Mouse (Mus musculus) MEL (cell line): ENCODE measurements around the gene Ttc30a1. TPM values are rescaled to one million over a fixed set of nuclear protein-coding genes. Genes with fewer than 3 reads are reported as not detected.

Source experiments
- DNase-seq: peaks from one replicate; pipeline ENCODE4 v3.0.0; 2011; ENCODE audit warnings: low read depth, low spot score
- H3K27ac ChIP-seq: 2 replicates; pipeline ENCODE4 v1.5.1; 2012; ENCODE audit warnings: low read depth, mild to moderate bottlenecking, control low read depth, low read length, moderate library complexity; ENCODE audit not compliant: control insufficient read depth
- H3K27me3 ChIP-seq, 2 experiments: fragments of 150-350 bp in 1 of 2; sonication (generic) in 1 of 2; 2 replicates each; pipeline ENCODE4 v1.6.1; 2012; ENCODE audit warnings: low read length in 2 of 2, mild to moderate bottlenecking in 2 of 2, improper control_type of control experiment in 1 of 2, moderate library complexity in 1 of 2; ENCODE audit not compliant: insufficient read depth in 2 of 2, control insufficient read depth in 1 of 2
- H3K36me3 ChIP-seq, 2 experiments: 2 replicates each; pipeline ENCODE4 v1.6.1; 2012 to 2014; ENCODE audit warnings: low read length in 2 of 2, improper control_type of control experiment in 1 of 2, inconsistent platforms in 1 of 2, mild to moderate bottlenecking in 1 of 2; ENCODE audit not compliant: insufficient read depth in 2 of 2, control insufficient read depth in 1 of 2
- H3K4me1 ChIP-seq, 2 experiments: fragments of 150-350 bp in 1 of 2; sonication (generic) in 1 of 2; 2 replicates each; pipeline ENCODE4 v1.6.1; 2012; ENCODE audit warnings: low read length in 2 of 2, improper control_type of control experiment in 1 of 2, mild to moderate bottlenecking in 1 of 2; ENCODE audit not compliant: insufficient read depth in 2 of 2, control insufficient read depth in 1 of 2
- H3K4me3 ChIP-seq, 2 experiments: fragments of 150-350 bp in 1 of 2; sonication (generic) in 1 of 2; 2 replicates each; pipeline ENCODE4 v1.5.1; 2012; ENCODE audit warnings: low read depth in 2 of 2, low read length in 2 of 2, mild to moderate bottlenecking in 2 of 2, moderate library complexity in 2 of 2, control low read depth in 1 of 2, improper control_type of control experiment in 1 of 2; ENCODE audit not compliant: control insufficient read depth in 1 of 2, insufficient read depth in 1 of 2
- H3K79me2 ChIP-seq: 2 replicates; pipeline ENCODE4 v1.6.1; 2012; ENCODE audit warnings: mild to moderate bottlenecking, low read length, moderate library complexity; ENCODE audit not compliant: control insufficient read depth, poor library complexity, insufficient read depth
- H3K9ac ChIP-seq: 2 replicates; pipeline ENCODE4 v1.6.1; 2012; ENCODE audit warnings: low read depth, mild to moderate bottlenecking, control low read depth, low read length, moderate library complexity; ENCODE audit not compliant: control insufficient read depth, poor library complexity, severe bottlenecking
- H3K9me3 ChIP-seq: fragments of 150-350 bp; sonication (generic); replicated peaks from 2 replicates; pipeline ENCODE4 v1.6.1; 2012; ENCODE audit warnings: mild to moderate bottlenecking, low read length, improper control_type of control experiment, moderate library complexity; ENCODE audit not compliant: insufficient read depth
- BHLHE40 ChIP-seq: IDR thresholded peaks from 2 replicates; pipeline ENCODE4 v1.6.1; 2012; ENCODE audit warnings: low read depth, mild to moderate bottlenecking, inconsistent platforms, low read length, improper control_type of control experiment, borderline replicate concordance
- CHD2 ChIP-seq: IDR thresholded peaks from 2 replicates; pipeline ENCODE4 v1.6.1; 2011; ENCODE audit warnings: low read length, improper control_type of control experiment
- CTCF ChIP-seq, 3 experiments: IDR thresholded peaks in 2 of 3; conservative IDR thresholded peaks in 1 of 3; 2 replicates each; pipeline ENCODE4 v1.5.1; 2011 to 2012; ENCODE audit warnings: low read length in 3 of 3, low read depth in 2 of 3, mild to moderate bottlenecking in 2 of 3, improper control_type of control experiment in 1 of 3, inconsistent platforms in 1 of 3, mixed read lengths in 1 of 3, moderate library complexity in 1 of 3; ENCODE audit not compliant: control insufficient read depth in 1 of 3, insufficient read depth in 1 of 3, poor library complexity in 1 of 3, severe bottlenecking in 1 of 3
- ELF1 ChIP-seq: IDR thresholded peaks from 2 replicates; pipeline ENCODE4 v1.6.1; 2014; ENCODE audit warnings: low read depth, mild to moderate bottlenecking, inconsistent platforms, low read length, improper control_type of control experiment, moderate library complexity
- EP300 ChIP-seq, 2 experiments: IDR thresholded peaks; 2 replicates each; pipeline ENCODE4 v1.6.1; 2011; ENCODE audit warnings: improper control_type of control experiment in 2 of 2, low read length in 2 of 2, low read depth in 1 of 2, mild to moderate bottlenecking in 1 of 2
- HCFC1 ChIP-seq: IDR thresholded peaks from 2 replicates; pipeline ENCODE4 v1.6.1; 2012; ENCODE audit warnings: low read depth, mild to moderate bottlenecking, inconsistent platforms, low read length, improper control_type of control experiment, moderate library complexity
- MAFK ChIP-seq: IDR thresholded peaks from 2 replicates; pipeline ENCODE4 v1.6.1; 2011; ENCODE audit warnings: low read depth, mild to moderate bottlenecking, low read length, improper control_type of control experiment, borderline replicate concordance
- MAZ ChIP-seq: IDR thresholded peaks from 2 replicates; pipeline ENCODE4 v1.6.1; 2012; ENCODE audit warnings: low read depth, mild to moderate bottlenecking, inconsistent platforms, low read length, improper control_type of control experiment
- MXI1 ChIP-seq: IDR thresholded peaks from 2 replicates; pipeline ENCODE4 v1.6.1; 2011; ENCODE audit warnings: mild to moderate bottlenecking, low read depth, low read length, improper control_type of control experiment
- NRF1 ChIP-seq: IDR thresholded peaks from 2 replicates; pipeline ENCODE4 v1.6.1; 2014; ENCODE audit warnings: low read depth, mild to moderate bottlenecking, inconsistent platforms, low read length, improper control_type of control experiment, moderate library complexity; ENCODE audit not compliant: poor library complexity, insufficient read depth, severe bottlenecking
- POLR2AphosphoS2 ChIP-seq: IDR thresholded peaks from 2 replicates; pipeline ENCODE4 v1.6.1; 2011; ENCODE audit warnings: low read length, improper control_type of control experiment
- RAD21 ChIP-seq: IDR thresholded peaks from 2 replicates; pipeline ENCODE4 v1.6.1; 2011; ENCODE audit warnings: mild to moderate bottlenecking, low read depth, low read length, improper control_type of control experiment
- RCOR1 ChIP-seq: IDR thresholded peaks from 2 replicates; pipeline ENCODE4 v1.6.1; 2012; ENCODE audit warnings: low read depth, mild to moderate bottlenecking, inconsistent platforms, low read length, improper control_type of control experiment
- TAL1 ChIP-seq: IDR thresholded peaks from 2 replicates; pipeline ENCODE4 v1.6.1; 2012; ENCODE audit warnings: mild to moderate bottlenecking, inconsistent platforms, low read length, moderate library complexity, mixed read lengths
- TBP ChIP-seq: IDR thresholded peaks from 2 replicates; pipeline ENCODE4 v1.8.0; 2011; ENCODE audit warnings: low read depth, low read length, improper control_type of control experiment
- TCF12 ChIP-seq: IDR thresholded peaks from 2 replicates; pipeline ENCODE4 v1.6.1; 2014; ENCODE audit warnings: low read depth, mild to moderate bottlenecking, inconsistent platforms, low read length, improper control_type of control experiment, moderate library complexity
- USF1 ChIP-seq: IDR thresholded peaks from 2 replicates; pipeline ENCODE4 v1.6.1; 2014; ENCODE audit warnings: low read depth, mild to moderate bottlenecking, inconsistent platforms, low read length, improper control_type of control experiment, moderate library complexity
- ZNF384 ChIP-seq: IDR thresholded peaks from 2 replicates; pipeline ENCODE4 v1.6.1; 2012; ENCODE audit warnings: low read depth, mild to moderate bottlenecking, inconsistent platforms, low read length, improper control_type of control experiment
- polyA plus RNA-seq, 2 experiments: library from polyadenylated mRNA; stranded (reverse) in 1 of 2; unstranded in 1 of 2; fragments of >175 nt in 1 of 2; fragments of >200 nt in 1 of 2; gene quantifications; 2 replicates each; pipeline versions ENCODE4 v1.2.1 to v1.2.4; 2012; ENCODE audit warnings: low replicate concordance in 2 of 2, low read depth in 1 of 2; ENCODE audit not compliant: insufficient read length in 2 of 2, insufficient read depth in 1 of 2, missing spikeins in 1 of 2
- total RNA-seq: library from RNA; depleted of rRNA; stranded (reverse); fragments of 300-350 nt; gene quantifications from 2 replicates; pipeline ENCODE4 v1.2.3, GENCODE M21; 2012

The Ttc30a1 gene
- total and polyA plus RNA-seq, 3 experiments, result not detected

- Histone ChIP-seq H3K27ac (no peak overlapping the region), H3K27me3 (peaks cover 0 to 2% of the 10 kb centered on the region in 2 experiments; a peak in 3 of 4 replicates), H3K4me3 (no peak overlapping the region), H3K4me1 (no peaks in the 10 kb centered on the region), H3K9me3 (no peaks in the 10 kb centered on the region), H3K79me2 (no peaks in the 10 kb centered on the region), H3K36me3 (no peaks in the 10 kb centered on the region), H3K9ac (no peak overlapping the region)
- TF ChIP-seq NRF1 (no peak), USF1 (no peak), MXI1 (no peak), MAFK (no peak), EP300 (IDR thresholded peaks at IDR 0.05; ENCODE audit: low read depth in 1 of 2, low read length in 2 of 2) (no peak), TCF12 (no peak), TAL1 (no peak), RCOR1 (no peak)
- no peak for DNase-seq
Measured at GRCm38 (mm10) chr2:75953320-75953719, 28.4 kb downstream of the Ttc30a1 start.

GRCm38 (mm10) chr2:75950685-75951084 lies 31.1 kb downstream of the Ttc30a1 start:
- H3K4me1 ChIP-seq, result no peaks in the 10 kb centered on the region
- H3K9ac ChIP-seq, result no peak overlapping the region
- no peak for DNase-seq
- no peaks in the 10 kb centered on the region for H3K79me2 ChIP-seq
- H3K27me3 ChIP-seq, result peaks cover 0 to 1% of the 10 kb centered on the region in 2 experiments; a peak in 3 of 4 replicates
- no peak overlapping the region for H3K27ac ChIP-seq
- H3K9me3 ChIP-seq, result no peaks in the 10 kb centered on the region
- TF ChIP-seq MAZ (no peak), CTCF (IDR thresholded peaks at IDR 0.05 in 2 of 3, conservative IDR thresholded peaks at IDR 0.05 in 1 of 3; ENCODE audit: control insufficient read depth in 1 of 3, insufficient read depth in 1 of 3, low read depth in 2 of 3, low read length in 3 of 3, poor library complexity in 1 of 3, severe bottlenecking in 1 of 3) (no peak), TCF12 (no peak), HCFC1 (no peak), ELF1 (no peak), MXI1 (no peak), RAD21 (no peak), CHD2 (no peak), MAFK (no peak), BHLHE40 (no peak), ZNF384 (no peak), POLR2AphosphoS2 (no peak), TBP (no peak)
- H3K4me3 ChIP-seq, result no peak overlapping the region
- H3K36me3 ChIP-seq, result no peaks in the 10 kb centered on the region
